Mouse (Mus musculus): Measurements from ENCODE around the gene Marveld3. TPM values are rescaled to one million over a fixed set of nuclear protein-coding genes. Genes with fewer than 3 reads are reported as not detected.

The Marveld3 gene
- polyA plus RNA-seq, 1 experiment from 2014 or later = 3.2 TPM

DNA sequence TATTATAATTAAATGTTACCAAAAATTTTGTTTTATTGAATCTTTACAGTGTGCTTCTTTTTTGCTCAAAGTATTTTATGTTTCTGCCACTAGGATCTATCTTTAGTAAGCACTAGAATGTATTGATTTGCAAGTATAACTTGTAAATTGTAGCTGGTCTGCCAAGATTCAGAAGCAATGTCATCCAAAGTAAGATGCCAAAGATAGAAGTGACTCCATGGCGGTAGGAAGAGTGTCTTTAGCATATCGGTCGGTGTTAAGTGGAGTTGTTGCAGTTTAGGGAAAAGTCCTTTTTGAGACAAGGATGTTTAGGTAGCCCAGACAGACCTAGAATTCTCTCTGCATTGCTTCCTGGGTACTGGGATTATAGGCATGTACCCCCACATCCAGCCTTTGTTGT lies 55.1 kb downstream of the Marveld3 start:
- no peak for TF ChIP-seq EP300 (optimal IDR thresholded peaks at IDR 0.05)
- no peak for TF ChIP-seq CTCF (IDR thresholded peaks at IDR 0.05; ENCODE audit: low read depth)
- no peak for DNase-seq (ENCODE audit: low spot score)
- no peak overlapping the region for H3K27ac ChIP-seq (replicated peaks)
- H3K9me3 ChIP-seq (ENCODE audit: control insufficient read depth, low read length) = no peaks in the 10 kb centered on the region
- 96% methylated on average over 3 of the region's 3 CpGs for WGBS
- no peak overlapping the region for H3K9ac ChIP-seq (ENCODE audit: low read length)
- H3K36me3 ChIP-seq (ENCODE audit: control insufficient read depth, insufficient read depth, low read length) = peaks cover 6% of the 10 kb centered on the region; the same call in 1 of the 2 replicates
- no peaks in the 10 kb centered on the region for H3K4me1 ChIP-seq (replicated peaks; ENCODE audit: control insufficient read depth, insufficient read depth)
- no peak overlapping the region for H3K4me2 ChIP-seq (replicated peaks; ENCODE audit: low read depth)
- no peak for ATAC-seq (ENCODE audit: low FRiP score, low TSS enrichment)
- H3K4me3 ChIP-seq (ENCODE audit: low read depth, low read length) = no peak overlapping the region
- H3K27me3 ChIP-seq (ENCODE audit: control insufficient read depth, insufficient read depth, low read length) = no peaks in the 10 kb centered on the region

GRCm38 (mm10) chr8:109904928-109905668 lies 56.9 kb downstream of the Marveld3 start:
- no peaks in the 10 kb centered on the region for H3K4me1 ChIP-seq (replicated peaks; ENCODE audit: control insufficient read depth, insufficient read depth)
- H3K4me3 ChIP-seq (ENCODE audit: low read depth, low read length) = no peak overlapping the region
- H3K27me3 ChIP-seq (ENCODE audit: control insufficient read depth, insufficient read depth, low read length) = no peaks in the 10 kb centered on the region
- no peak for DNase-seq (ENCODE audit: low spot score)
- no peak overlapping the region for H3K27ac ChIP-seq (replicated peaks)
- no peak for TF ChIP-seq CTCF (IDR thresholded peaks at IDR 0.05; ENCODE audit: low read depth)
- TF ChIP-seq EP300 (optimal IDR thresholded peaks at IDR 0.05) = no peak
- ATAC-seq (ENCODE audit: low FRiP score, low TSS enrichment) = no peak
- H3K4me2 ChIP-seq (replicated peaks; ENCODE audit: low read depth) = no peak overlapping the region
- peaks cover 6% of the 10 kb centered on the region; the same call in 1 of the 2 replicates for H3K36me3 ChIP-seq (ENCODE audit: control insufficient read depth, insufficient read depth, low read length)
- H3K9ac ChIP-seq (ENCODE audit: low read length) = no peak overlapping the region
- H3K9me3 ChIP-seq (ENCODE audit: control insufficient read depth, low read length) = no peaks in the 10 kb centered on the region
- WGBS = 97% methylated on average over 1 of the region's 1 CpGs

- no peaks in the 10 kb centered on the region for H3K27me3 ChIP-seq (ENCODE audit: control insufficient read depth, insufficient read depth, low read length)
- no peaks in the 10 kb centered on the region for H3K9me3 ChIP-seq (ENCODE audit: control insufficient read depth, low read length)
- H3K36me3 ChIP-seq (ENCODE audit: control insufficient read depth, insufficient read depth, low read length) = peaks cover 2% of the 10 kb centered on the region; the same call in 1 of the 2 replicates
- H3K4me3 ChIP-seq (ENCODE audit: low read depth, low read length) = no peak overlapping the region
- no peak overlapping the region for H3K27ac ChIP-seq (replicated peaks)
- TF ChIP-seq EP300 (optimal IDR thresholded peaks at IDR 0.05) (no peak), CTCF (IDR thresholded peaks at IDR 0.05; ENCODE audit: low read depth) (no peak)
- no peak overlapping the region for H3K9ac ChIP-seq (ENCODE audit: low read length)
- H3K4me1 ChIP-seq (replicated peaks; ENCODE audit: control insufficient read depth, insufficient read depth) = no peaks in the 10 kb centered on the region
- 65% methylated on average over 10 of the region's 10 CpGs for WGBS
- DNase-seq (ENCODE audit: low spot score) (no peak), ATAC-seq (ENCODE audit: low FRiP score, low TSS enrichment) (no peak)
- H3K4me2 ChIP-seq (replicated peaks; ENCODE audit: low read depth) = no peak overlapping the region
These were observed 58.0 kb downstream of the Marveld3 start for GRCm38 (mm10) chr8:109903909-109904469.

GRCm38 (mm10) chr8:109902379-109902778 lies 59.6 kb downstream of the Marveld3 start:
- ATAC-seq (ENCODE audit: low FRiP score, low TSS enrichment) = no peak

More at GRCm38 (mm10) chr8:109902379-109902778, 59.6 kb downstream of the Marveld3 start:
- H3K9me3 ChIP-seq (ENCODE audit: control insufficient read depth, low read length) = no peaks in the 10 kb centered on the region
- no peak for DNase-seq (ENCODE audit: low spot score)
- no peaks in the 10 kb centered on the region for H3K27me3 ChIP-seq (ENCODE audit: control insufficient read depth, insufficient read depth, low read length)
- no peaks in the 10 kb centered on the region for H3K36me3 ChIP-seq (ENCODE audit: control insufficient read depth, insufficient read depth, low read length)
- no peaks in the 10 kb centered on the region for H3K4me1 ChIP-seq (replicated peaks; ENCODE audit: control insufficient read depth, insufficient read depth)
- TF ChIP-seq EP300 (optimal IDR thresholded peaks at IDR 0.05) = no peak
- no peak; the same call in 1 of the 2 replicates for TF ChIP-seq CTCF (IDR thresholded peaks at IDR 0.05; ENCODE audit: low read depth)
- no peak overlapping the region for H3K9ac ChIP-seq (ENCODE audit: low read length)
- no peak overlapping the region for H3K27ac ChIP-seq (replicated peaks)
- H3K4me3 ChIP-seq (ENCODE audit: low read depth, low read length) = no peak overlapping the region
- no peak overlapping the region for H3K4me2 ChIP-seq (replicated peaks; ENCODE audit: low read depth)

Other genes with a start within 250 kb of the Marveld3 start
- 2.7 and 2.8 TPM in 2 replicates for gene Atxn1l, start 224.5 kb downstream of the Marveld3 start, polyA plus RNA-seq (2015; fragmentation: Nextera tagmentation; extraction: Ambion mirVana)
- gene Ap1g1, start 183.6 kb downstream of the Marveld3 start, polyA plus RNA-seq (2015; fragmentation: Nextera tagmentation; extraction: Ambion mirVana) = 20.2 and 21.6 TPM in 2 replicates
- 0.53 and 0.81 TPM in 2 replicates for gene Phlpp2, start 93.7 kb downstream of the Marveld3 start, polyA plus RNA-seq (2015; fragmentation: Nextera tagmentation; extraction: Ambion mirVana)
- 0.12 and 0.18 TPM in 2 replicates for gene Tat, start 28.2 kb upstream of the Marveld3 start, polyA plus RNA-seq (2015; fragmentation: Nextera tagmentation; extraction: Ambion mirVana)
- gene Chst4, start 77.5 kb upstream of the Marveld3 start, polyA plus RNA-seq (2015; fragmentation: Nextera tagmentation; extraction: Ambion mirVana) = 1.2 and 1.5 TPM in 2 replicates
- gene Zfp612, start 117.5 kb upstream of the Marveld3 start, polyA plus RNA-seq (2015; fragmentation: Nextera tagmentation; extraction: Ambion mirVana) = 2.4 and 2.5 TPM in 2 replicates
- gene Gm21964, start 139.0 kb upstream of the Marveld3 start, polyA plus RNA-seq (2015; fragmentation: Nextera tagmentation; extraction: Ambion mirVana) = not detected in 2 replicates
- gene Gm17720, start 140.6 kb upstream of the Marveld3 start, polyA plus RNA-seq (2015; fragmentation: Nextera tagmentation; extraction: Ambion mirVana) = not detected in 2 replicates
- gene Calb2, start 206.0 kb upstream of the Marveld3 start, polyA plus RNA-seq (2015; fragmentation: Nextera tagmentation; extraction: Ambion mirVana) = 0.17 and 0.19 TPM in 2 replicates

All from stomach, postnatal 0 days (tissue).